Mouse (Mus musculus) liver, postnatal 0 days (tissue): ENCODE results near the gene Afap1l2. TPM values are rescaled to one million over a fixed set of nuclear protein-coding genes. Genes with fewer than 3 reads are reported as not detected.

Experiments
- ATAC-seq: fragments of 200-750 bp; cut with Nextera tagmentation; 2 replicates; pipeline ENCODE4 v1.8.0; 2017; ENCODE audit warnings: mild to moderate bottlenecking, moderate library complexity
- DNase-seq: peaks from one replicate; pipeline ENCODE4 v3.0.0-alpha.2; 2016
- H3K27ac ChIP-seq: fragments of 300-500 bp; sonication (generic); 2 replicates; pipeline ENCODE4 v1.5.1; 2014; ENCODE audit warnings: antibody characterized with exemption, moderate library complexity, mild to moderate bottlenecking, low read depth
- H3K27me3 ChIP-seq: fragments of 300-500 bp; sonication (generic); 2 replicates; pipeline ENCODE4 v1.6.1; 2014; ENCODE audit warnings: low read length, control low read depth, mixed read lengths; ENCODE audit not compliant: insufficient read depth
- H3K36me3 ChIP-seq: fragments of 300-500 bp; sonication (generic); replicated peaks from 2 replicates; pipeline ENCODE4 v1.6.1; 2014; ENCODE audit warnings: mild to moderate bottlenecking, control low read depth, low read length, moderate library complexity, mixed read lengths; ENCODE audit not compliant: insufficient read depth
- H3K4me1 ChIP-seq: fragments of 300-500 bp; sonication (generic); 2 replicates; pipeline ENCODE4 v1.6.1; 2014; ENCODE audit warnings: antibody characterized with exemption, mild to moderate bottlenecking, control low read depth; ENCODE audit not compliant: insufficient read depth
- H3K4me2 ChIP-seq: fragments of 300-500 bp; sonication (generic); 2 replicates; pipeline ENCODE4 v1.6.1; 2014; ENCODE audit warnings: low read depth, mild to moderate bottlenecking, low read length, moderate library complexity, mixed read lengths
- H3K4me3 ChIP-seq: fragments of 300-500 bp; sonication (generic); 2 replicates; pipeline ENCODE4 v1.5.1; 2014; ENCODE audit warnings: low read depth, low read length
- H3K9ac ChIP-seq: fragments of 300-500 bp; sonication (generic); replicated peaks from 2 replicates; pipeline ENCODE4 v1.6.1; 2014; ENCODE audit warnings: mild to moderate bottlenecking, moderate library complexity
- H3K9me3 ChIP-seq: fragments of 300-500 bp; sonication (generic); 2 replicates; pipeline ENCODE4 v1.6.1; 2016; ENCODE audit warnings: mild to moderate bottlenecking, control low read depth, low read length, mixed read lengths
- CTCF ChIP-seq: sonication (generic); IDR thresholded peaks from 2 replicates; pipeline ENCODE4 v1.5.1; 2016; ENCODE audit warnings: antibody characterized with exemption, low read depth
- EP300 ChIP-seq: IDR thresholded peaks from 2 replicates; pipeline ENCODE4 v1.6.1; 2016; ENCODE audit warnings: antibody characterized with exemption, low read depth, mild to moderate bottlenecking
- WGBS: fragments of 180-500 bp; shearing (Covaris S2); extraction: QIAGEN DNeasy Blood & Tissue Kit; methylation state at CpG from one replicate; pipeline ENCODE4 v1.1.7; 2014; ENCODE audit not compliant: insufficient replicate concordance; 5-methylcytosine and 5-hydroxymethylcytosine counted together
- polyA plus RNA-seq: library from polyadenylated mRNA; unstranded; fragments of >200 nt; fragmentation: Nextera tagmentation; extraction: Ambion mirVana; gene quantifications from 2 replicates; pipeline ENCODE4 v1.2.1, GENCODE M21; 2015

Gene Afap1l2
- polyA plus RNA-seq, 1 experiment from 2014 or later = 1.1 TPM

- 81% methylated on average over 16 of the region's 16 CpGs for WGBS
- H3K27me3 ChIP-seq = no peaks in the 10 kb centered on the region
- ATAC-seq = no peak
- no peak for DNase-seq
- no peak overlapping the region for H3K9ac ChIP-seq
- no peaks in the 10 kb centered on the region for H3K4me1 ChIP-seq
- TF ChIP-seq CTCF = no peak
- TF ChIP-seq EP300 = no peak
- peaks cover 13% of the 10 kb centered on the region for H3K36me3 ChIP-seq
- no peaks in the 10 kb centered on the region for H3K9me3 ChIP-seq
- no peak overlapping the region for H3K4me2 ChIP-seq
- no peak overlapping the region for H3K4me3 ChIP-seq
- no peak overlapping the region for H3K27ac ChIP-seq
Observed at GRCm38 (mm10) chr19:57049592-57050090, 41.6 kb upstream of the Afap1l2 start.

DNA sequence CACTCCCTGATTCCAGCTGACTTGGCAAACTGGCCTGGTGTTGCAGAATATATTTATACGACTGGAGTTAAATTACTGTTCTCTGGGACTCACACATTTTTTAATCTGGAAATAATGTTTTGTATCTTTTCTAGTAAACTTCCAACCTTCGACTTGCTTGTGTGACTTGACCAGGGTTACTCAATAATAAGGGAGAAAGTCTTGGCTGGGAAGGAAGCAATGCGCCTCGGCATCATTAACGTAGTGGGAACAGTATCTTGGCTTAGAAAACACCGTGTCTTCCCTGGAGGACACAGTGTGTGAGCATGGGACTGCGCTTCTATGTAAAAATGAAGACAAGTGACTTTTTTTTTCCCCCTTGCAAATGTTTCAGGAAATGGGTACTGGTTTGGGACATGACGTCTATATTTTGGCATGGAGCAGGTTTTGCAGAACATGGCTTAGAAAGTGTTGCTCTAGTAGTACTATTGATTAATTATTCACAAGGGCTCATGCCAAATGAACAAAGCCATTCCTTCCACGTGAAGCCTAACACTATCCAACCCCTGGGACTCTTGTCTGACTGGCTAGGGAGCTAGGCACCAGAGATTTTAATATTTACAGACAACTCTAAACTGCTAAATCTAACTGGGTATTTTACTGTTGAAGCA lies 39.8 kb upstream of the Afap1l2 start:
- Histone ChIP-seq H3K4me2 (no peak overlapping the region), H3K27ac (no peak overlapping the region), H3K27me3 (no peaks in the 10 kb centered on the region), H3K36me3 (peaks cover 17% of the 10 kb centered on the region), H3K9me3 (no peaks in the 10 kb centered on the region), H3K4me3 (no peak overlapping the region), H3K9ac (no peak overlapping the region), H3K4me1 (no peaks in the 10 kb centered on the region)
- TF ChIP-seq EP300 = no peak
- TF ChIP-seq CTCF = no peak
- ATAC-seq = no peak
- WGBS = 80% methylated on average over 9 of the region's 9 CpGs
- DNase-seq = no peak

GRCm38 (mm10) chr19:57039258-57039657 lies 31.2 kb upstream of the Afap1l2 start:
- H3K4me1 ChIP-seq = no peaks in the 10 kb centered on the region
- H3K36me3 ChIP-seq = peaks cover 56% of the 10 kb centered on the region
- H3K27me3 ChIP-seq = no peaks in the 10 kb centered on the region
- TF ChIP-seq EP300 = no peak
- peak; percentile 65 for TF ChIP-seq CTCF
- H3K27ac ChIP-seq = no peak overlapping the region
- ATAC-seq (no peak), DNase-seq (no peak)
- H3K4me3 ChIP-seq = no peak overlapping the region
- H3K4me2 ChIP-seq = no peak overlapping the region
- no peaks in the 10 kb centered on the region for H3K9me3 ChIP-seq
- H3K9ac ChIP-seq = no peak overlapping the region
- 76% methylated on average over 6 of the region's 6 CpGs for WGBS

- no peaks in the 10 kb centered on the region for H3K4me1 ChIP-seq
- H3K36me3 ChIP-seq = peaks cover 46% of the 10 kb centered on the region
- no peak overlapping the region for H3K4me3 ChIP-seq
- no peak for DNase-seq
- no peak overlapping the region for H3K9ac ChIP-seq
- WGBS = 82% methylated on average over 15 of the region's 15 CpGs
- TF ChIP-seq EP300 = no peak
- TF ChIP-seq CTCF = no peak
- no peak overlapping the region for H3K4me2 ChIP-seq
- H3K27ac ChIP-seq = no peak overlapping the region
- no peak for ATAC-seq
- H3K27me3 ChIP-seq = no peaks in the 10 kb centered on the region
- no peaks in the 10 kb centered on the region for H3K9me3 ChIP-seq
Observed at GRCm38 (mm10) chr19:57036860-57037259, 28.8 kb upstream of the Afap1l2 start.

DNA sequence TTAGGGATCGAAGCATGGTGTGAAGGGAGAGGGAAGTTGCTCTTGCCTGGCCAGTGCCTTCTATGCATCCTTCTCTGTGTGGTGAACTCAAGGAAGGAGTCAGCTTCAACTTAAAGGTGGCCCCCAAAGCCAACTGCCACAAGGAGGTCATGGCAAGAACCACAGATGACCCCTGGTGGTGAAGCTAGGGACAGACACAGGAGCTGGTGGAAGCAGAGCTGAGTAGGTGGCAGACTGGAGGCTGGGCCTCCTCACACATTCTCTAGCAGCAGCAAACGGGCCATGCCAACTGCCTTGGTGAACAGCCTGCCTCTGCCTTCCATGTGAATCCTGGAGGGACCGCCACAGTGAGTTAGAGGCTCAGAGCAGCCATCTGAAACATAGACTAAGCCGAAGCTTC lies 23.6 kb upstream of the Afap1l2 start:
- WGBS = 63% methylated on average over 4 of the region's 4 CpGs
- Histone ChIP-seq H3K4me2 (no peak overlapping the region), H3K9ac (no peak overlapping the region), H3K9me3 (no peaks in the 10 kb centered on the region), H3K4me3 (no peak overlapping the region), H3K27me3 (no peaks in the 10 kb centered on the region), H3K36me3 (peaks cover 15% of the 10 kb centered on the region), H3K27ac (no peak overlapping the region), H3K4me1 (no peaks in the 10 kb centered on the region)
- ATAC-seq (no peak), DNase-seq (peak; percentile 59)
- TF ChIP-seq EP300 (no peak), CTCF (peak; percentile 81)

GRCm38 (mm10) chr19:57029461-57029860 lies 21.4 kb upstream of the Afap1l2 start:
- H3K4me2 ChIP-seq = no peak overlapping the region
- H3K9me3 ChIP-seq = no peaks in the 10 kb centered on the region
- H3K27me3 ChIP-seq = no peaks in the 10 kb centered on the region
- H3K27ac ChIP-seq = no peak overlapping the region
- H3K4me1 ChIP-seq = no peaks in the 10 kb centered on the region
- DNase-seq (no peak), ATAC-seq (no peak)
- no peak overlapping the region for H3K9ac ChIP-seq
- H3K4me3 ChIP-seq = no peak overlapping the region
- TF ChIP-seq CTCF = no peak
- no peak for TF ChIP-seq EP300
- H3K36me3 ChIP-seq = 0 out of 2 replicates have a peak, but pooled peaks cover 2% of the 10 kb centered on the region
- WGBS = 81% methylated on average over 6 of the region's 6 CpGs
